Mouse (Mus musculus): Measurements from ENCODE around the gene Ulk4.

Ulk4 gene

GRCm38 (mm10) chr9:121192601-121193370 lies 84.2 kb downstream of the Ulk4 start:
- DNase-seq (ENCODE audit: low spot score) = no peak

- DNase-seq (ENCODE audit: low spot score) = no peak
These were observed 89.2 kb downstream of the Ulk4 start for GRCm38 (mm10) chr9:121187811-121188210.

GRCm38 (mm10) chr9:121185796-121186195 lies 91.2 kb downstream of the Ulk4 start:
- no peak for DNase-seq (ENCODE audit: low spot score)

DNA sequence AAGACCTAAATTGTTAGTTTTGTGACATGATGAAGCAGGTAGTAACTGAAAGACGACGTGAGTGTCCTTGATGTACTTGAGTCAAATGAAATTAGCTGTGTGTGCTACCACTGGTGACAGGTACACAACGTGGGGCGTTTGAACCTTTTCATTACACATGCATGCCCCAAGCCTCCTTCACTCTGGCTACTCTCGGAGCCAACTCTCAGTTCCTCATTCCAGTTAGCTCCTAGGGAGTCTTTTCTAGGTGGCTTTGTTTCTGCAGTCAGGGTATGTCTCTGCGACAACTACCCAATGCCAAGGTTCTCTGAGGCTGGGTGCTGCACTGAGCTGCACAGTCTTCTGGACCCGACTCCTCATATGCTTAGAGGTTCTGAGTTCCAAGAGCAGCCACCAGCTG lies 100.6 kb downstream of the Ulk4 start:
- DNase-seq (ENCODE audit: low spot score) = no peak

- DNase-seq (ENCODE audit: low spot score) = no peak
These were observed 101.8 kb downstream of the Ulk4 start for GRCm38 (mm10) chr9:121175201-121175600.

DNA sequence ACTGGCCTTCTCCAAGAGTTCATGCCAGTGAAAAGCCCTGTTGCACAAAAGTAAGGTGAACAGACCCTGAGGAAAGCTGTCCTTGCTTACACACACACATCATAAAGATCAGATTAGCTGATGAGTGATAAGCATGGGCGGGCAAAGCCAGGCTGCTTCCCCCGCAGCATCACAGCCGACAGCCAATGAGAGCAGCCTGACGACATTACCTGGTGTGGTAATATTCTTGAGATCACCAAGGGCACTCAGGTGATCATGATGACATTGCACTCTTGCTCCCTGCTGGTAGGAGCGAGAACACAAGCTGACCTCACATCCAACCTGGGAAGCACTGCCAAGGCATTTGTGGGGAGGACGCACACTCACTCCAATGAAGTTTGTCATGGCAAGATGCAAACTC lies 104.9 kb downstream of the Ulk4 start:
- no peak for DNase-seq (ENCODE audit: low spot score)

- DNase-seq (ENCODE audit: low spot score) = no peak
These were observed 105.4 kb downstream of the Ulk4 start for GRCm38 (mm10) chr9:121171609-121172008.

GRCm38 (mm10) chr9:121164607-121165006 lies 112.4 kb downstream of the Ulk4 start:
- DNase-seq (ENCODE audit: low spot score) = no peak

GRCm38 (mm10) chr9:121162789-121163188 lies 114.2 kb downstream of the Ulk4 start:
- peak; percentile 58 for DNase-seq (ENCODE audit: low spot score)

DNA sequence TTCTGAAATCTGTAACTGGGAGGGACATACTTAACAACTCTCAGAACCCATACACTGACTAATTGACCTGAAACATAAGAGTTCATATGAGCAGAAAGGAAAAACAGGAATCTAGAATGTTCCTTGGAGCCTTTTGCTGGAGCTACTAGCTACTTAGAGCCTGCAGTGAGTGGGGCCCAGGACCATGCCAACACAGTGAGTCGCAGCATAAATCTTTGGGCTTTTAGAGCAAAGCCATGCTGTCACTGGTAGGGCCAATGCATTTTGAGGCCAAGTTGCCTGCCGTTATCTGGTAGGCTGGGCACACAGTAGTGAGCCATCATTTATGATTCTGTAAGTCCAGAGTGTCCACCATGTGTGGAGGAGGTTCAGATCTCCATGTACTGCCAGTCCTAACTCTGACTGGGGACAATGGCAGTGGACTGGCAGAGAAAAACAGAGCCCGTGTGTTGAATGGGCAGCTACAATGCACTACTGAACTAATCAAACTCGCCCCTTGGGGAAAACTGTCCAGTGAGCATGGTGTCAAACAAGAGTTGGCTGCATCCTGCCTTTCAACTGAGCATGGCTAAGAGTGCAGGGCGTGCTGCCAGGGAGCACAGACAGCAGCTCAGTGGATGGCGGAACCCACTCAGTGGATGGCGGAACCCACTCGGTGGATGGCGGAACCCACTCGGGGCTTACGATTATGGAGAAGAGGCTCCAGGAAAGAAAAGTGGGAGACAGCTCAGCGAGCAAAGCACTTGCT lies 115.0 kb downstream of the Ulk4 start:
- DNase-seq (ENCODE audit: low spot score) = no peak

GRCm38 (mm10) chr9:121156253-121156831 lies 120.7 kb downstream of the Ulk4 start:
- DNase-seq (ENCODE audit: low spot score) = no peak

DNA sequence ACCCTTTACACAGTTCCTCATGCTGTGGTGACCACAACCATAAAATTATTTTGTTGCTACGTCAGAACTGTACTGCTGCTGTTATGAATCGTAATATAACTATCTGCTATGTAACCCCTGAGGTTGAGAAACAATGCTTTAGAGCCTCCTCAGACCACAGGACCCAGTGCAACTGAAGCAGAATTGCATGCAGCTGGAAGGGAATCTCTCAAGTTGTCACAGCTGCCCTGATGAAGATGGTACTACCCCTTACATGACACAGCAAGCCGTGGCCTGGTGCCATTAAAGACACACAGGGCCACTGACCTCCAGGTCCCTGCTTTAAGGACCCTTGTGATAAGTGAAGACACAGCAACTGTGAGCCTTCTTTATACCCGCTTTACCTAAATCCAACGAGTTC lies 123.7 kb downstream of the Ulk4 start:
- DNase-seq (ENCODE audit: low spot score) = no peak

GRCm38 (mm10) chr9:121148602-121149001 lies 128.4 kb downstream of the Ulk4 start:
- no peak for DNase-seq (ENCODE audit: low spot score)

DNA sequence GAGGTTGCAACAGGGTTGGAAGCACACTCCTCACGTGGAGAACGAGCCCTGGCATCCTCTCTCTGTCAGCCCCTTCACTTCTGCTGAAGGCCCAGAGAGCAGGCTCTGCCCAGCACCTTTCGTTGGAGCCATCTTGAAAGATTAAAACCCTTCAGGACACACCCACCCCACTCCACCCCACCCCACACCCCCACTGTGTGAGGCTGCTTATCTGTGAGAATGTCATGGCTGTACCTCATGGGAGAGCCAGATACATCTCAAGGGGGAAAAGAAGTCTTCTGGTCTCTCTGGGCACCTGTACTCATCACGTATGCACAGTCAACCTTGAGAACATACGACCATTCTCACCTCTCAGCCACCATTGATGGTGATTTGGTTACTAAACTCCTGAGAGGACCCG lies 133.8 kb downstream of the Ulk4 start:
- no peak for DNase-seq (ENCODE audit: low spot score)

- DNase-seq (ENCODE audit: low spot score) = no peak
These were observed 144.4 kb downstream of the Ulk4 start for GRCm38 (mm10) chr9:121132549-121132948.

DNA sequence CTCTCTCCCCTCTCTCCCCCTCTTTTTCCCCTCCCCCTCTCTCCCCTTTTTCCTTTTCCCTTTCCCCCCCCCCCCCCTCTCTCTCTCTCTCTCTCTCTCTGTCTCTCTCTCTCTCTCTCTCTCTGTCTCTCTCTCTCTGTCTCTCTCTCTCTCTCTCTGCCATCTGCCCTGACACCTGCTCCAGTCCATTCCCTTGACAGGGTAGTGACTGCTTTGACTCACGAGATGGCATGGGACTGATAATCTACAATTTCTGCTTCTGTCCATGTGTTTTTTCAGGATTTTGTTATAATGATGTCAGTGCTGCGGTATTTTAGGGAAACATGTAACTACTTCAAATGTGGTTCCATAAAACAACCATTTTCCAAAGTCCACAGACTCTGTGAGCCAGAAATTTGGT lies 147.5 kb downstream of the Ulk4 start:
- DNase-seq (ENCODE audit: low spot score) = no peak

- no peak for DNase-seq (ENCODE audit: low spot score)
These were observed 148.1 kb downstream of the Ulk4 start for GRCm38 (mm10) chr9:121128934-121129333.

- DNase-seq (ENCODE audit: low spot score) = no peak
These were observed 150.0 kb downstream of the Ulk4 start for GRCm38 (mm10) chr9:121127025-121127424.

DNA sequence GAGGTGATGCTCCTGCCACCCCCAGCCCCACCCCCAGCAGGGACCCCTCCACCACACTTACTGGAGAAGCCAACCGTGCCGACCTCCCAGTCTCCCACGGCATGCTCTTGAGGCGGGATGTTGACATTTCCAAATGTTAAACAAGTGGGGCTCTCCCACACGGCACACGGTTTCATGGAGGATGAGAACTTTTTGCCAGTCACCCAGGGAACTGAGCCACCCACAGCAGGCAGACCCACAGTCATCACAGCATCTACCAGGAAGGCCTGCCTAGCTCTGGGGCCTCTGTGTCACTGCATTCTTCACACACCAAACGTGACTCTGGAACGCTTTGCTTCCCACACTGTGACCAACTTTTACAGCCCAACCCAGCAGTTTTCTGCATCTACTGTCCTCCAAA lies 152.3 kb downstream of the Ulk4 start:
- no peak for DNase-seq (ENCODE audit: low spot score)

- DNase-seq (ENCODE audit: low spot score) = no peak
These were observed 155.0 kb downstream of the Ulk4 start for GRCm38 (mm10) chr9:121122039-121122438.

GRCm38 (mm10) chr9:121117936-121118335 lies 159.1 kb downstream of the Ulk4 start:
- DNase-seq (ENCODE audit: low spot score) = no peak

- DNase-seq (ENCODE audit: low spot score) = no peak
These were observed 164.9 kb downstream of the Ulk4 start for GRCm38 (mm10) chr9:121112131-121112530.

DNA sequence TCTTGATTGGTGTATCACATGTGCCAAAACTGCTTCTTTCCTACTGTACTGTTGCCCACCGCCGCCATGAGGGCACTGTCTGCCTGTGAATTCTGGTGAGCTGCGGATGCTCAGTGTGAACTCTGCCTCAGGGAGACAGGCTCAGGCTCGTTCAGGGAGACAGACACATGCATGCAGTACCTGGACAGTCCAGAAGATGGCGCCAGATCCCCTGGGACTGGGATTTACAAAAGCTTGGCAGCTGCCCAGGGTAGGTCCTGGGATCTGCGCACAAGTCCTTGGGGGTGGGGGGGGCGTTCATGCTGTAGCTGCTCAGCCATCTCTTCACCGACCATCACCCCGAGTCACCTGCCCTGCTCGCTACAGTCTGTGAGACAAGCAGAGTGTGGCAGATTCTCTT lies 168.9 kb downstream of the Ulk4 start:
- peak; percentile 89 for DNase-seq (ENCODE audit: low spot score)
